Mouse (Mus musculus): Measurements from ENCODE around the gene Cep295.
"Not testable (repeated sequence)": the region's sequence is repeated elsewhere in the genome, so short reads cannot be mapped to it uniquely, and the experiment has no call there.

Cep295 gene

DNA sequence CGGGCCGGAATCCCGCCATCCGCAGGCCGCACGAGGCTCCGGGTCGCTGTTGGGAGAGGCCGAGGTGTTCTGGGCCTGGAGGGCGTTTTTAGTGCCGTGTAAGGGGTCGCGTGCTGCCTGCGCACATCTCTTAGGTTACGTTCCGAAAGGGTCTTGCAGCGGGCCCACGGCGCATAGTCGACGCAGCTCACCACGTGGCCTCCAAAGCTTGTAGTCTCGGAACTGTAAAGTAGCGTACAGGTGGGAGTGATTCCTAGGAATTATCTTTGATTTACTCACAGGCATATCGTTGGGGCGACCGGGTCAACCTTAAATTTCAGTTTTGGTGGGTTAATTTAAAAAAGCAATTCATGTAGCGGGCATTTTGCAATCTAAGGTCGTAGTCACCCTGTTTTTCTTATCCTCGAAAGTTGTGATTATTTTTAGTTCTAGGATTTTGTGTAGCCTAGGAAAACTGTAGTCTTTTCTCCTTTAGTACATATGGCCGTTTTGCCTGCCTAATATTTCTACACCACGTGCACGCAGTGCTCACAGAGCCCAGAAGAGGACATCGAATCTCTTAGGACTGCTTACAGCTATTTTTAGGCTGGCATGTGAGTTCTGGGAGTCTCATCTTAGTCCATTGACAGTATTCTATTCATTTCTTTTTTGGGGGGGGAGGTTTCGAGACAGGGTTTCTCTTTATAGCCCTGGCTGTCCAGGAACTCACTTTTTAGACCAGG lies 51.0 kb downstream of the Cep295 start, which contains the start of gene 4931406C07Rik:
Gene 4931406C07Rik, minus strand, starts transcription at position 51 of the 722 bp plus-strand sequence.
- DNase-seq = no peak

DNA sequence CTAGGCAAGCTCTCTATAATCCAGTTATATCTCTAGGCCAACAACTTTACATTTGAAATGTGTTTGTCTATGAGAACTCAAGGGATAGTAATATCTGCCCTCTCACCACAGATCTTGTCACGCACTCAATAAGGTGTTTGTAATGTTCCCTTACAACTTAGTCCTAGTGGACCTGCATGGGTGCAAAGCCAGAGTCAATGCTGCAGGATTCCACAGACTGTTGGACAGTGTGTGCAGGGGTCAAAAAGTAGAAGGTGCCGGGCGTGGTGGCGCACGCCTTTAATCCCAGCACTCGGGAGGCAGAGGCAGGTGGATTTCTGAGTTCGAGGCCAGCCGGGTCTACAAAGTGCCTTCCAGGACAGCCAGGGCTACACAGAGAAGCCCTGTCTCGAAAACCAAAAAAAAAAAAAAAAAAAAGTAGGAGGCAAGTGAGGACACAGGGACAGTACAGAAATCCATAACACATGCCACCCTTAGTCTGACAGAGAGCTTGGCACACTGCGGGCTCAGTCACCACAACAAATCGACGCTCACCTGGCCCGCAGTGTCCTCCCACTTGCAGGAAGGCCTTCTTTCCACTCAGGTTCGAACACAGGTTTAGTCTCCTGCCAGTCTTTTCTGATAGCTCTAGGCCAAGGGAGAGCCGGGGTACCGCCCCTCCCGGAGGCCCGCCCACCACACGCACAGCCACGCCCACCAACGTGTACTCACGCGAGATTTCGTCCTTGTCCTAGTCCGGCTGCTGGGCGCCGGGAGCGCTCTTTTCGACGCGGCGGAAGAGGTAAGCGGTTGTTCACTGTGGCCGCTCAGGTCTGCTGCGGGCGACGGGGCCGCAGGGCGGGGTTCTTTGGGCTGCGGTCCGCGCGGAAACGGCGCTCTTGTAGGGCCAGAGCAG lies 51.8 kb downstream of the Cep295 start, which contains the start of gene Taf1d:
Gene Taf1d, plus strand, starts transcription at position 712 of the 895 bp plus-strand sequence.
- DNase-seq = peak; percentile 94 to 95

GRCm38 (mm10) chr9:15302881-15303280 lies 54.7 kb downstream of the Cep295 start:
- no peak for DNase-seq

DNA sequence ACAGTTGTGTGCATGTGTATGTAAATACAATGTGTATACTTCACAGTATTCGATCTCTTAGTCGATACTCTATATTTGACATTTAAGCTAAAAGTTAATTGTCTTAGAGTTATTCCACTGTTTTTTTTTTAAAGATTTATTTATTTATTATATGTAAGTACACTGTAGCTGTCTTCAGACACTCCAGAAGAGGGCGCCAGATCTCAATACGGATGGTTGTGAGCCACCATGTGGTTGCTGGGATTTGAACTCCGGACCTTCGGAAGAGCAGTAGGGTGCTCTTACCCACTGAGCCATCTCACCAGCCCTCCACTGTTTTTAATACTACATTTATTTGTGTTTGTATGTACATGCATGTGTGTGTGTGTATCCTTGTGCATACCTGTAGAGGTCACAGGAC lies 55.6 kb downstream of the Cep295 start:
- DNase-seq = not testable (repeated sequence)

GRCm38 (mm10) chr9:15301399-15301798 lies 56.2 kb downstream of the Cep295 start:
- DNase-seq = no peak

DNA sequence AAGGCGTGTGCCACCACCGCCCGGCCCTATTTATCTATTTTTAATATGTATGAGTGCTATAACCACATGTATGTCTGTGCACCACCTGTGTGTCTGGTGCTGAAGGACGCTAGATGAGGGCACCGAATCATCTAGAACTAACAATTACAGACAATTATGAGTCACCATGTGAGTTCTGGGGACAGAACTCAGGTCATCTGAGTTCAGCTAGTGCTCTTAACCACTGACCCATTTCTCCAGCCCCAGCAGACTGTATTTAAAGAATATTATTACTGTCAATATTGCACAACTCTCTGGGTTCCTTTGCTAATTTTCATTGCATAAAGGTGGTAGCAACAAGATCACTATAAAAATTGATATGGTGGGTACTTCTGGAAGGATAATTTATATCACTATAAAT lies 57.5 kb downstream of the Cep295 start:
- DNase-seq = no peak

DNA sequence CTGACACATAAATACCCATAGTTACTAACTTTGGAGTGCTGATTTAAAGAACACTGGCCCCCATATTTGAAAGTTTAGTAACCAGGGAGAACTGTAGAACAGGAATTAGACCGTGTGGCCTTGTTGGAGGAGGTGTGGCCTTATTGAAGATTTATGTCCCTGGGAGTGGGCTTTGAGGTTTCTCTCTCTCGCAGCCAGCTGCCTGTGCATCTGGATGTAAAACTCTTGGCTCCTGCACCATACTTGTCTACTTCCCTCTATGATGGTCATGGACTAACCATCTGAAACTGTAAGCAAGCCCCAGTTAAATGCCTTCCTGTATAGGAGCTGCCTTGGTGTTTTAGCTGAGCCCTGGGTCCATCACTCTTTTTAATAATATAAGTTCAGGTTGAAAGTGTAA lies 59.1 kb downstream of the Cep295 start:
- DNase-seq = no peak

- DNase-seq = no peak
These were observed 60.5 kb downstream of the Cep295 start for GRCm38 (mm10) chr9:15297112-15297511.

DNA sequence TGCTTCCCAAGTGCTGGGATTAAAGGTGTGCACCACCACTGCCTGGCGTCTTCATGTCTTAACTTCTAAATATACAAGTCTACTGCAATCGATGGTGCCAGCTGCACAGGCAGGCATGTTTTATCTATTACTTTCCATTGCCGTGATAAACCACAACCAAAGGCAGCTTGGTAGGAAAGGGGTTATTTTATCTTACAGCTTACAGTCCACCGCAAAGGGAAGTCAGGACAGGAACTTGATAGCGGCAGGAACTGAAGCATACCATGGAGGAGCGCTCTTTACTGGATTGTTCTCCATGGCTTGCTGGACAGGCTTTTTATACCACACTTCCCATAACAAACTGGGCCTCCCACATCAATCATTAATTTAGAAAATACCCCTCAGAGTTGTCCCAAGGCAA lies 68.3 kb downstream of the Cep295 start:
- no peak for DNase-seq

GRCm38 (mm10) chr9:15288402-15288801 lies 69.2 kb downstream of the Cep295 start:
- DNase-seq = no peak

DNA sequence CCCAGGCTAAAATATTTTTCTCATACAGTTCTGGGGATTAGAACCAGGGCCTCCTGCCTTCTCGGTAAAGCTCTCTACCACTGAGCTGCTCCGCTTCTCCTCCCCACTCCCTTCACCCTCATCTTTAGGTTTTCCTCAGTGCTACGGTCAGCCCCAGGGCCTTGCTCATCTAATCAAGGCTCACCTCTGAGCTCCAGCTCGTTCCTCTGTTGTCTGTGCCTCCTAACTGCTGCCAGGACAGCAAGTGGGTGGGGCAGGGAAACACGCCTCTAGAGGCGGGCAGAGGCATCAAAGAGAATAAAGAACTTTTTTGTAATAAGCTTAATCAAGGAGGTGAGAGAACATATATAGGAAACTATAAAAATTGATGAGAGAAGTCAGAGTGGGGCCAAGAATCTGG lies 69.7 kb downstream of the Cep295 start:
- no peak for DNase-seq

- no peak for DNase-seq
These were observed 72.1 kb downstream of the Cep295 start for GRCm38 (mm10) chr9:15285443-15285842.

GRCm38 (mm10) chr9:15280491-15280879 lies 77.1 kb downstream of the Cep295 start:
- no peak for DNase-seq

DNA sequence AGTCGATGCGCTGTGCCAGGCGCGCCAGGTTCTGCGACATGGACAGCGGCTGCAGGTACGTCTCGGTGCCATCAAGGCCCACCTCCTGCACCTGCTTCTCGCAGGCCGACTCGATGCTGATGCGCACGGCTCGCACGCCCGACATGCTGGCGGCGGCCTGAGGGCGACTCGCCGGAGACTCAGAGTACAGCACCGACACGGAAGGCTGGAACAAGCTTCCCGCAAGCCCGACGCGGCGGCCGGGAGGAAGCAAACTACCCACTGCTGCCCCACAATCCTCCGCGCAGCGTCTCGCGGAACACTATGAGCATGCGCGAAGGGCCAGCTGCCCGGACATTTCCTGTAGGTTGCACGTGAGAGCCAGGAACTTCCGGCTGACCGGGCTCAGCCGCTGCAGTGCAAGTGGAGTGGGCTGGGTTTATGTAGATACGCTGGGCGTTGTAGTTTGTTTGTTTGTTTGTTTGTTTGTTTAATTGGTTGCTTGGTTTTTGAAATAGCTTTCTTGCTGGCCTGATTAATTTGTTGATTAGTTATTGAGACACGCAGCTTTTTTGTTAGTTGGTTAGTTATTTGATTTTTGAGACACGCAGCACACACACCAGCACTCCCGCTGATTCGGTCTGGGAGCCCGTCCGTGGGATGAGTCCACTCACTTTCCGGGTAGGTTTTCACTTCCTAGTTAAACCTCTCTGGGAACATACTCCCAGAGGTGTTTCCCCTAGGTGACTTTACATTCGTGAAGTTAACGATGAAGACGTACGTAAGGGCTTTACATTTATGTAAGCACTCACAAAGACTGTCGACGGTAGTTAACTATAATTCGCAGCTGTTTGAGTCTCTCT lies 77.7 kb downstream of the Cep295 start, which contains the start of gene Med17:
Gene Med17, minus strand, starts transcription at position 283 of the 842 bp plus-strand sequence.
- DNase-seq = peak; percentile 87 to 88

- DNase-seq = no peak
These were observed 78.4 kb downstream of the Cep295 start for GRCm38 (mm10) chr9:15279139-15279648.

GRCm38 (mm10) chr9:15278343-15278742 lies 79.2 kb downstream of the Cep295 start:
- DNase-seq = no peak

DNA sequence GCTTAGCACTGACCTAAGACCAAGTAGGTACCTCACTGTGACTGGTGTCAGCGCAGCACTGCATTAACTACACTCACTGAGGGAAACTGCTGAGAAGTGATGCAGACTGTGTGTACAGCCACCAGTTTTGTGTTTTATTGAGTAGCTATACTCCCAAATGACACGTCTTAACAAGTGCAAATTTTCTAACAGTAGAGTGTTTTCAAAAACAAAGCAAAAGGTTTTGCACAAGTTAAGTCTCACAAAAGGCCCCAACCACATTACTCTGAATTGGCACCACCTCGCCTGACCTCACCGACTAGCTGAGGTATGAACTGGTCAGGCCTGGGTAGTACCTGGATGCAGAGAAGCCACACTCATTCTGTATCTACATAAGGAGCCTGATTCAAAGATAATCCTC lies 80.7 kb downstream of the Cep295 start:
- no peak for DNase-seq

DNA sequence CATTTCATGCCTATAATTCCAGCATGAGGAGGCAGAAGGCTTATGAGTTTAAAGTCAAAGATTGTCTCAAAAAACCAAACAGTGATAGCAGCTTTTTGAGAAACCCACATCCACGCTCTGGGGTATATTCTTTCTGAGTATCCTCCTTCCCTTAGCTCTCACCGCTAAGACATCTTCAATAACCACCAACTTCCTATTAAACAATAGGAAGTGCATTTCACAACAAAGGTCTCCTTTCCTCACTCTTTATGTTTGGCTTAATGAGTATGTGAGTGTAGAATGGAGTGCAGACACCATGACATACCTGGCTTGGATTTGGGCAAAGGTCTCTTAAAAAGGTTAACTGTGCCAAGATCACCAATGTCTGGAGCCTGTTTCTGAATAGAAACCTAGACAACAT lies 83.6 kb downstream of the Cep295 start:
- DNase-seq = no peak

Measured in thymus, adult 18-20 months (tissue).